Mouse (Mus musculus) small intestine, adult 2 months (tissue): ENCODE results near the gene Aatk. TPM values are rescaled to one million over a fixed set of nuclear protein-coding genes. Genes with fewer than 3 reads are reported as not detected.

Source experiments
- H3K27ac ChIP-seq: fragments of 200-500 bp; 2 replicates; pipeline ENCODE4 v1.5.1; 2012; ENCODE audit warnings: low read depth, low read length, control low read depth, inconsistent platforms; ENCODE audit not compliant: insufficient read depth
- H3K27me3 ChIP-seq: fragments of 200-500 bp; 2 replicates; pipeline ENCODE4 v1.6.1; 2012; ENCODE audit warnings: mild to moderate bottlenecking, moderate library complexity, low read length, inconsistent platforms; ENCODE audit not compliant: control insufficient read depth, insufficient read depth
- H3K36me3 ChIP-seq: fragments of 200-500 bp; 2 replicates; pipeline ENCODE4 v1.6.1; 2012; ENCODE audit warnings: mild to moderate bottlenecking, low read length, control low read depth, inconsistent platforms; ENCODE audit not compliant: control insufficient read depth, insufficient read depth
- H3K4me1 ChIP-seq: fragments of 200-500 bp; 2 replicates; pipeline ENCODE4 v1.6.1; 2012; ENCODE audit warnings: low read length, inconsistent platforms, mixed read lengths; ENCODE audit not compliant: control insufficient read depth, insufficient read depth, insufficient read length
- H3K4me3 ChIP-seq: fragments of 200-500 bp; 2 replicates; pipeline ENCODE4 v1.5.1; 2012; ENCODE audit warnings: low read depth, mild to moderate bottlenecking, control low read depth, inconsistent platforms, low read length, moderate library complexity
- CTCF ChIP-seq: fragments of 200-500 bp; IDR thresholded peaks from 2 replicates; pipeline ENCODE4 v1.5.1; 2012; ENCODE audit warnings: low read depth, mild to moderate bottlenecking, control low read depth, inconsistent platforms, low read length, moderate library complexity, mixed read lengths; ENCODE audit not compliant: insufficient replicate concordance, insufficient read length; ENCODE audit errors: extremely low read depth
- POLR2A ChIP-seq: fragments of 200-500 bp; IDR thresholded peaks from 2 replicates; pipeline ENCODE4 v1.6.1; 2012; ENCODE audit warnings: low read depth, mild to moderate bottlenecking, control low read depth, inconsistent platforms, low read length, moderate library complexity
- WGBS: fragments of 180-500 bp; shearing (Covaris S2); methylation state at CpG from one replicate; pipeline ENCODE4 v1.1.7; 2018; 5-methylcytosine and 5-hydroxymethylcytosine counted together
- polyA plus RNA-seq: library from polyadenylated mRNA; depleted of rRNA; stranded (reverse); fragments of >200 nt; gene quantifications from 2 replicates; pipeline ENCODE4 v1.2.3, GENCODE M21; 2012

Gene Aatk
- polyA plus RNA-seq, 1 experiment, result 6.0 TPM

DNA sequence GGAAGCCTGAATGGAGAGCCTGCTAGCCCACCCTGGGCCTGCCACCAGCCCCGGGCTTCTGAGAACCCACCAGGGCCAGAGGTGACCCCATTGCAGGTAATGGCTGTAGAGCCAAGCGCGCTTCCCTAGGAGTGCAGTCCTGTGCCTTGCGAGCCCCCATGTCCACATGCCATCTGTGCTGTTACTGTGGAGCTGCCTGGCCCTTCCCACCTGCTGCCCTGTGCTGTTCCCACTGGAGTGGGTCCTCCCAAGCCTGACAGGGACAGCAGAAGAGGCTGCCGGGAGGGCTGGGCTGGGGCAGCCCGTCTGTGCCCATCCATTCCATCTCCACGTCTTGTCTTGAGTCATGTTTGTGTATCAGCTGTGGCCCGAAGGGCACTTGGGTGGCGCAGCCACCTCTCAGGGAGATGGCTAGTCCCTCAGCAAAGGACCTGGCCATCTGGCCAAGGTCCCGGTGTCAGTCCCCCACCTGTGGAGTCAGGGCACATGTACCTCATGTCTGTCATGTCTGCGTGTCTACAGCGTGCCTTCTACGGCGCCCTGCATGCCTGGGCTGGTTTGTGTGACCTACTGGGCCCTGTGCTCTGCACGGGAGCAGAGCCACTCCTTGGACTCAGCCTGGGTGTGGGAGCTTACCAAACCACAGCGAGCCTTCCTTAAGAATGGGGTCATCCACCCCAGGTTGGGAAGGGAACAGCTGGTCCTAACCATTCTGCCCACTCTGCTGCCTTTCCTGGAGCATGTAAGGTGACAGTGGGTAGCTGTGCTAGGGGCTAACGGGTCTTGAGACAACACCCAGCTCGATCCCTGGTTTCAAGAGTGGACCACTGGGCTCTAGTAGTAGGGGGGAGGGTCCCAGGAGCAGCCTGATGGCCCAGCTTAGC is 41.3 kb downstream of the Aatk start:
- TF ChIP-seq POLR2A (no peak), CTCF (no peak)
- Histone ChIP-seq H3K27me3 (no peaks in the 10 kb centered on the region), H3K4me1 (no peaks in the 10 kb centered on the region), H3K4me3 (no peak overlapping the region), H3K27ac (no peak overlapping the region), H3K36me3 (no peaks in the 10 kb centered on the region)
- 84% methylated on average over 18 of the region's 18 CpGs for WGBS

DNA sequence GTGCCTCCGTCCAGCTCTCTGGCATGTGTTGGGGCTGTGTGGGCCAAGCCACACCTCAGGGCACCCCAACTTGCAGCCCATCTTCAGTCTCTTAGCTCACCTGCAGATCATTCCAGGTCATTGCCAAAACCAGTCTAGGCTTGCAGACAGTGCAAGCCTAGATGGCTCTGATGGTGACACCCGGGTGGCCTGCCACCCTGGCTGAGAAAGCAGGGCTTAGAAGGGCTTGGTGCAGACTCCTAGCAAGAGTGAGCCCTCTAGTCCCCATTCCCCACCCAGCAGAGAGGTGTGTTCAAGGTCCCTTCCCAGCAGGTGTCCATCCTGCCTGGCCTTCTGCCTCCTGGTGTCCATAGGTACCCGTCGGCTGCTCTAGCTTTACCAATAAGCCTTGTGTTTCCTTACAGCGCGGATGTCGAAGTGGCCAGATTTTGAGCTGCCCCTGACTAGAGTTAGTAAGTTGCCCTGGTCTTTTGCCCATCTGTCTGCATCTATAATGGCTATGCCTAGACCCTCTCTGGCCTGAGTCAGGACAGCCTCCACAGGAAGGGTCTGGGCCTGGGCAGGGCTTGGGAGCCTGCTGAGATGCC is 44.2 kb downstream of the Aatk start:
- TF ChIP-seq CTCF (no peak), POLR2A (no peak)
- H3K27me3 ChIP-seq, result no peaks in the 10 kb centered on the region
- H3K4me1 ChIP-seq, result no peaks in the 10 kb centered on the region
- H3K27ac ChIP-seq, result no peak overlapping the region
- H3K36me3 ChIP-seq, result no peaks in the 10 kb centered on the region
- no peak overlapping the region for H3K4me3 ChIP-seq
- WGBS, result 93% methylated on average over 7 of the region's 7 CpGs

DNA sequence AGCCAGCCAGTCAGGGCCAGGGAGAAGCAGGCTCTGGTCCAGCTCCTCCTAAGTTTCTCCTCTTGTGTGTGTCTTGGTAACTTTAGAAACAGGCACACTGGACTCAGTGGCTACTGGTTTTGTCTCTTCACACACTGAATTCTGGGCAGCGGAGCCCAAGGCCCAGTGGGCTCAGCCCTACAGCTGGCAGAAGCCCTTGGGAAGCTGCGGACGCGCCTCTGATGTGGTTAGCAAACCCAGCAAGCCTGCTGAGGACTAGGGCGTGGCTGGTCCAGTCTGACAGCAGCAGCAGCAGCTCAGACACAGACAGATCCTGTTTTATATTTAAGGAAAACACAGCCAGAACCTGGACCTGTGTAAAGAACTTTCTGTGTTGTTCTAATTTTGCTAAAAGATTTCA is 44.9 kb downstream of the Aatk start:
- Histone ChIP-seq H3K27me3 (no peaks in the 10 kb centered on the region), H3K4me1 (no peaks in the 10 kb centered on the region), H3K36me3 (no peaks in the 10 kb centered on the region; the same call in 1 of the 2 replicates), H3K4me3 (no peak overlapping the region), H3K27ac (no peak overlapping the region)
- 88% methylated on average over 5 of the region's 5 CpGs for WGBS
- TF ChIP-seq POLR2A, result no peak
- no peak for TF ChIP-seq CTCF

DNA sequence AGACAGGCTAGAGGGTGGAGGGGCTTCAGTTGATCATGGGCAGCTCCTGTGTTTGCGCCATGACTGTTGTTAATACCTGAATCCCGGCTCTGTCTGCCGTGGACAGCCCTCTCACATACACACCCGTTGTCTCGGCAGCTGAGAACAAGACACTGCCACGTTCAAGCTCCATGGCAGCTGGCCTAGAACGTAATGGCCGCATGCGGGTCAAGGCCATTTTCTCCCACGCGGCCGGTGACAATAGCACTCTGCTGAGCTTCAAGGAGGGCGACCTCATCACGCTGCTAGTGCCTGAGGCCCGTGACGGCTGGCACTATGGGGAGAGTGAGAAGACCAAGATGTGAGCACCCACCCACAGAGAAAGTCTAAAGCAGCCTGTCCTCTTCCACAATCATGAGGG is 49.6 kb downstream of the Aatk start:
- no peak overlapping the region for H3K4me3 ChIP-seq
- no peaks in the 10 kb centered on the region for H3K4me1 ChIP-seq
- H3K36me3 ChIP-seq, result no peaks in the 10 kb centered on the region; the same call in 1 of the 2 replicates
- H3K27ac ChIP-seq, result no peak overlapping the region
- TF ChIP-seq POLR2A (no peak), CTCF (no peak)
- WGBS, result 87% methylated on average over 16 of the region's 16 CpGs
- H3K27me3 ChIP-seq, result no peaks in the 10 kb centered on the region

DNA sequence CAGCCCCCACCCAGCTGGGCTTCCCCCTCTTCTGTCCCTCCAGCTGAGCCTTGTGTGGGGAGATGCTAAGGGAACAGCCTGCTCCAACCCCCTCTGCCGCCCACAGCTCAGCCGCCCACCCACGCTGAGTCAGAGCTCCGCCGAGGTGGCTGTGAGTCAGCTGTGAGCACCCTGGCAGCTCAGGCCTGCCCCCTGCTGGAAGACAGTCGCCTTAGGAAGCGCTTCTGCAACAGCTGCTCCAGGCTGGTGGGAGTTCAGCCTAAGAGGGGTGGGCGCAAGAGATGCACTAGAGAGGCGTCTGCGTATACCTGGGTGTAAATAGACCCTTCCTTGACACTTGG is 55.7 kb downstream of the Aatk start:
- Histone ChIP-seq H3K27ac (no peak overlapping the region), H3K27me3 (no peaks in the 10 kb centered on the region), H3K36me3 (no peaks in the 10 kb centered on the region), H3K4me1 (peaks cover 4% of the 10 kb centered on the region), H3K4me3 (peak overlapping the region; percentile 22; the same call in 1 of the 2 replicates)
- TF ChIP-seq CTCF (peak; percentile 96), POLR2A (no peak)
- 5% methylated on average over 10 of the region's 10 CpGs for WGBS

DNA sequence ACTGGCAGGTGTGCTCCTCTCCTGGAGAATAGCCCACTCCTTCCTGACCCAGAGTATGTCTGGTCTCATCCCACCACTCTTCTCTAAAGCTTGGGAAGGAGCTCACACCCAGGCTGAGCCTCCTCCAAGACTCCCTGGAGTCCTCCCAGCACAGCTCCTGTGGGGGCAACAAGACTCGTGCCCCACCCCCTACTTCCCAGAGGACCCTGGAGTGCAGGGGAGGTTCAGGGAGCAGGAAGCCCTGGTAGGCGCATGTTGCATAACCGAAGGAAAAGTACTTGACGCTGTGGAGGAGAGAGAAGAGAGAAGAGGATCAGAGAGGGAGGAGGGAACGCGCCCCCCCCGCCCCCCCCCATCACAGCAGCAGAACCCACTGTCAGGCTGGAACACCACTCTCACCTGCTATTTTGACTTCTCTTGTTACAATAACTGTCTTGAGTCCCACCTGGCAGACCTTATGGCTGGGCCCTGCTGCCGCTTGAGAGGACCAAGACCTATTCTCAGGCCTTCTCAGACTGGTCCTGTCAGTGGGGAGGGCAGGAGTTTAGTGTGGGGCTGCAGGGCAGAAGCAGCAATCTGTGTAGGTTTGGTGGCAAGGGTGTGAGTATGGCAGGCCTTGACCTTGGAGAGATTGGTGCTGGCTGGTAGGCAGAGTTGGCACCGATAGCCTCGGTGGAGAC is 56.2 kb downstream of the Aatk start:
- no peak overlapping the region for H3K27ac ChIP-seq
- TF ChIP-seq CTCF (no peak), POLR2A (no peak)
- peaks cover 4% of the 10 kb centered on the region for H3K4me1 ChIP-seq
- H3K36me3 ChIP-seq, result no peaks in the 10 kb centered on the region
- H3K4me3 ChIP-seq, result peak overlapping the region; percentile 22; the same call in 1 of the 2 replicates
- no peaks in the 10 kb centered on the region for H3K27me3 ChIP-seq
- WGBS, result 69% methylated on average over 10 of the region's 10 CpGs

DNA sequence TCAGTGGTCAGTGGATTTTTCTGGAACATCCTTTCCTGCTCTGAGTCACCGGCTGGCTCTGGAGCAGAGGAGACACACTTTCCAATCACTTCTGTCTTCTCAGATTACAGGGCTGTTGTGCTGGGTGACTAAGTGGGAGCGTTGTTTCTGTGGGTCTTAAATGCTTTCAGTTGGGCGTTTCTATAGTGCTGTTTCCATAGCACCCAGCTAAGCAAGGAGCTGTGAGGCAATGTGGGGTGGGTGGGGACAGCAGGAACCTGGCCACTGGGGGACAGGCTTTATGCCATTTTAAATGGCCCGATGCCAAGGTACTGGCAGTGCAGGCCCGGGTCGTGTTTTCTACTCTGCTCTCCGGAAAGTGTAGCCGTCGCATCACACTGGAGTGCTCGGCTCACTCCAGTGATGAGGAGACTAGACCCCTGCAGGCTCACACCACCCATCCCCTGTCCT is 57.8 kb downstream of the Aatk start:
- WGBS, result 42% methylated on average over 10 of the region's 10 CpGs
- Histone ChIP-seq H3K27ac (no peak overlapping the region), H3K4me1 (peaks cover 4% of the 10 kb centered on the region), H3K27me3 (no peaks in the 10 kb centered on the region), H3K36me3 (no peaks in the 10 kb centered on the region), H3K4me3 (no peak overlapping the region)
- no peak for TF ChIP-seq CTCF
